1 mouse cellular context compared by ENCODE assay signal in the genomic region with DNA sequence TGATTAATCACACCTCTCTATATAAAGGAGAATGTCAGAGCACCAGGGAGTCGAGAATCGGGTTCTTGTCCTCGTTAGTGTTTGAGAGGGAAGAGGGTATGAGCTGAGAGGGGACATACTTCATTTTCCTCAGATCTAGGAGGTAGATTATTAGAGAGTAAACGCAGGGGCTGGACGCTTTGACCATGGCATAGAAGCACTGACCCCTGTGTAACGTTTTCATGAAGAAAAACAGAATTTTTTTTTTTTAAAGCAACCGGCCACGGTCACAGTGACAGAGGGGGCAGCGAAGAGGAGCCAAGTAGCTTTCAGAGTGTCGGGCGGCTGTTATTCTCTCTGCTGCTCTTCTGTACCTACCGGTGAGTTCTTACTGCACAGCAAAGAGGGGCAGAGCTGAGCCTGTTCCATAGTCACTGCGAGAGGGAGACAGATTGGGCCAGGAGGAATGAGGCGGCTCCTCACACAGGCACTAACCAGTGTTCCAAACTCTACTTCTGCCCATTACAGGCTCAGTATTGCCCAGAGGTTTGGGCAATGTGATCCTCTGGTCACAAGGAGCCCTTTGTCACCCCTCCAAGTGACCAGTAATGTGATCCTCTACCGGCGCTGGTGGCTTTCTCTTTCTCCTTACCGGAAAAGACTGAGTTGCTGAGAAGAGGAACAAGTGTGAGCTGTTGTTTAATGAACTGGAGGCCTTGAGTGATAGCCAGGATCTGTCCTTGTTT.
TF ChIP-seq lines count a peak whose summit lies in the region.

No protein-coding gene starts in this region.

TF ChIP-seq in CH12.LX, 34 proteins besides CTCF, POLR2A, EP300 and RAD21 (continued from another document):
- TF ChIP-seq CHD1 (IDR thresholded peaks at IDR 0.05; ENCODE audit: low read depth, low read length) = peak; percentile 87
- no peak for TF ChIP-seq MEF2A (IDR thresholded peaks at IDR 0.05; ENCODE audit: borderline replicate concordance, low read depth, low read length)
- TF ChIP-seq HCFC1 (IDR thresholded peaks at IDR 0.05; ENCODE audit: low read depth, low read length) = no peak; the same call in 1 of the 2 replicates
- TF ChIP-seq ELF1 (IDR thresholded peaks at IDR 0.05; ENCODE audit: low read depth, low read length) = no peak
- no peak; the same call in 1 of the 2 replicates for TF ChIP-seq RCOR1 (conservative IDR thresholded peaks at IDR 0.05; ENCODE audit: low read depth, low read length)
- 0 out of 2 replicates have a peak, but pooled peaks have one; percentile 10 for TF ChIP-seq NELFE (IDR thresholded peaks at IDR 0.05; ENCODE audit: low read depth, low read length)
- TF ChIP-seq SMC3 (IDR thresholded peaks at IDR 0.05; ENCODE audit: low read depth, low read length) = no peak
- peak; percentile 42; the same call in 1 of the 2 replicates for TF ChIP-seq TBP (conservative IDR thresholded peaks at IDR 0.05; ENCODE audit: low read depth, low read length)
- TF ChIP-seq TCF12 (IDR thresholded peaks at IDR 0.05; ENCODE audit: low read depth, low read length) = 0 out of 2 replicates have a peak, but pooled peaks have one; percentile 26
- no peak; the same call in 1 of the 2 replicates for TF ChIP-seq SIN3A (IDR thresholded peaks at IDR 0.05; ENCODE audit: low read length)
- no peak for TF ChIP-seq USF1 (IDR thresholded peaks at IDR 0.05; ENCODE audit: low read depth, low read length)
- 0 out of 2 replicates have a peak, but pooled peaks have one; percentile 37 for TF ChIP-seq UBTF (IDR thresholded peaks at IDR 0.05; ENCODE audit: low read depth, low read length)
- no peak for TF ChIP-seq ZC3H11A (IDR thresholded peaks at IDR 0.05; ENCODE audit: low read depth, low read length)
- TF ChIP-seq MXI1 (IDR thresholded peaks at IDR 0.05; ENCODE audit: low read depth, low read length) = 0 out of 2 replicates have a peak, but pooled peaks have one; percentile 17
- no peak for TF ChIP-seq ZKSCAN1 (IDR thresholded peaks at IDR 0.05; ENCODE audit: borderline replicate concordance, low read depth, low read length)
- TF ChIP-seq USF2 (conservative IDR thresholded peaks at IDR 0.05; ENCODE audit: low read depth, low read length) = no peak
- no peak for TF ChIP-seq POLR2AphosphoS2 (IDR thresholded peaks at IDR 0.05; ENCODE audit: low read depth, low read length)
- TF ChIP-seq MAX (IDR thresholded peaks at IDR 0.05; ENCODE audit: low read length) = no peak
- 0 out of 2 replicates have a peak, but pooled peaks have one; percentile 40 for TF ChIP-seq MYC (IDR thresholded peaks at IDR 0.05; ENCODE audit: low read depth, low read length)
- no peak for TF ChIP-seq ZMIZ1 (IDR thresholded peaks at IDR 0.05; ENCODE audit: low read depth, low read length)
- TF ChIP-seq IRF4 (IDR thresholded peaks at IDR 0.05; ENCODE audit: low read depth, low read length) = no peak
- TF ChIP-seq JUND (conservative IDR thresholded peaks at IDR 0.05; ENCODE audit: low read depth, low read length) = no peak
- TF ChIP-seq GABPA (IDR thresholded peaks at IDR 0.05; ENCODE audit: insufficient replicate concordance, low read depth, low read length) = no peak
- TF ChIP-seq ZNF384 (IDR thresholded peaks at IDR 0.05; ENCODE audit: low read depth, low read length) = peak; percentile 77
TF ChIP-seq in CH12.LX: peak in this region for 8.
